Mouse (Mus musculus) liver, adult 2 months (tissue): ENCODE results near the gene Magi2.

ENCODE experiments used
- CTCF ChIP-seq: fragments of 200-500 bp; IDR thresholded peaks from 2 replicates; pipeline ENCODE4 v1.5.1; 2011; ENCODE audit warnings: low read depth, low read length, control low read depth
- POLR2A ChIP-seq: fragments of 200-500 bp; IDR thresholded peaks from 2 replicates; pipeline ENCODE4 v1.6.1; 2011; ENCODE audit warnings: low read length, control low read depth; ENCODE audit not compliant: insufficient read depth; ENCODE audit errors: extremely low read depth

GRCm38 (mm10) chr5:20492679-20493078 is 1265.8 kb downstream of the Magi2 start:
- no peak for TF ChIP-seq CTCF
- no peak for TF ChIP-seq POLR2A
